Mouse (Mus musculus): Measurements from ENCODE around the gene Rnasek.

GRCm38 (mm10) chr11:70211972-70212371 is 27.7 kb downstream of the Rnasek start:
- TF ChIP-seq CTCF (IDR thresholded peaks at IDR 0.05; ENCODE audit: low read depth) = no peak
- TF ChIP-seq EP300 (IDR thresholded peaks at IDR 0.05; ENCODE audit: low read depth) = no peak
